In genomic region chr3:90220088-90220487, GRCm38 (mm10) we compare ENCODE assay signal across 8 mouse cellular contexts. TPM values are rescaled to one million over a fixed set of nuclear protein-coding genes. Genes with fewer than 3 reads are reported as not detected.
A peak's percentile ranks its signal among the peaks of the same experiment; 100 is the strongest.
DNase-seq lines count a peak whose midpoint lies in the region; ATAC-seq and TF ChIP-seq lines count a peak whose summit lies in the region.

No protein-coding gene starts in this region.

- H3K36me3 ChIP-seq in heart, embryonic 11.5 days (ENCODE audit: control insufficient read depth, insufficient read depth, low read length): peaks cover 9% of the 10 kb centered on the region; the same call in 1 of the 2 replicates
- H3K36me3 ChIP-seq in kidney, postnatal 0 days (ENCODE audit: insufficient read depth, low read length): peaks cover 12% of the 10 kb centered on the region
- no peaks in the 10 kb centered on the region for H3K36me3 ChIP-seq in liver, embryonic 15.5 days (replicated peaks)

- peak overlapping the region; percentile 84 for H3K4me2 ChIP-seq in heart, embryonic 11.5 days
- peak overlapping the region; percentile 77 for H3K4me2 ChIP-seq in kidney, postnatal 0 days (ENCODE audit: low read length)
- peak overlapping the region; percentile 82 for H3K4me2 ChIP-seq in liver, embryonic 15.5 days

- H3K9ac ChIP-seq in heart, embryonic 11.5 days (ENCODE audit: low read depth, low read length): peak overlapping the region; percentile 73
- no peak overlapping the region for H3K9ac ChIP-seq in kidney, postnatal 0 days (ENCODE audit: low read depth, low read length)
- H3K9ac ChIP-seq in liver, embryonic 15.5 days: peak overlapping the region; percentile 62

- no peaks in the 10 kb centered on the region for H3K27me3 ChIP-seq in heart, embryonic 11.5 days (ENCODE audit: control insufficient read depth, insufficient read depth, low read length)
- H3K27me3 ChIP-seq in kidney, postnatal 0 days (ENCODE audit: insufficient read depth, low read length): no peaks in the 10 kb centered on the region
- H3K27me3 ChIP-seq in liver, embryonic 15.5 days: no peaks in the 10 kb centered on the region; the same call in 1 of the 2 replicates

- peaks cover 18% of the 10 kb centered on the region for H3K4me1 ChIP-seq in heart, embryonic 11.5 days (ENCODE audit: control insufficient read depth, insufficient read depth, low read length)
- H3K4me1 ChIP-seq in kidney, postnatal 0 days (replicated peaks; ENCODE audit: insufficient read depth, low read length): peaks cover 13% of the 10 kb centered on the region; the same call in 1 of the 2 replicates
- peaks cover 33% of the 10 kb centered on the region for H3K4me1 ChIP-seq in liver, embryonic 15.5 days (replicated peaks)

- peak; percentile 84 for TF ChIP-seq CTCF in kidney, postnatal 0 days (IDR thresholded peaks at IDR 0.05; ENCODE audit: low read depth)

- 14% methylated on average over 6 of the region's 6 CpGs for WGBS in heart, embryonic 11.5 days (ENCODE audit: insufficient replicate concordance)
- WGBS in kidney, postnatal 0 days: 8% methylated on average over 6 of the region's 6 CpGs
- WGBS in liver, embryonic 15.5 days (ENCODE audit: insufficient replicate concordance): 11% methylated on average over 6 of the region's 6 CpGs

- peak; percentile 84 for DNase-seq in adipocyte (ENCODE audit: low spot score)
- peak; percentile 80 for DNase-seq in embryo, embryonic 11 days
- peak; percentile 88 for DNase-seq in kidney, postnatal 0 days (ENCODE audit: low spot score)
- peak; percentile 51 for DNase-seq in neural tube, embryonic 10.5 days (ENCODE audit: extremely low spot score, low spot score)
- DNase-seq in ovary, postnatal 10 days (ENCODE audit: low spot score): no peak

- H3K4me3 ChIP-seq in heart, embryonic 11.5 days (ENCODE audit: low read depth, low read length): peak overlapping the region; percentile 56
- peak overlapping the region; percentile 51 for H3K4me3 ChIP-seq in kidney, postnatal 0 days (replicated peaks; ENCODE audit: low read depth, low read length)
- H3K4me3 ChIP-seq in liver, embryonic 15.5 days (replicated peaks): peak overlapping the region; percentile 59

- no peaks in the 10 kb centered on the region for H3K9me3 ChIP-seq in heart, embryonic 11.5 days (replicated peaks; ENCODE audit: control insufficient read depth, low read length)
- no peaks in the 10 kb centered on the region for H3K9me3 ChIP-seq in kidney, postnatal 0 days (replicated peaks; ENCODE audit: low read length)
- H3K9me3 ChIP-seq in liver, embryonic 15.5 days (replicated peaks): no peaks in the 10 kb centered on the region

- peak overlapping the region; percentile 77 for H3K27ac ChIP-seq in heart, embryonic 11.5 days (ENCODE audit: low read depth, low read length)
- H3K27ac ChIP-seq in kidney, postnatal 0 days: peak overlapping the region; percentile 84
- H3K27ac ChIP-seq in liver, embryonic 15.5 days (replicated peaks): peak overlapping the region; percentile 59; the same call in 1 of the 2 replicates

- ATAC-seq in CD4-positive, CD25-positive, alpha-beta regulatory T cell, adult 4 months: peak; percentile 79
- ATAC-seq in heart, embryonic 11.5 days (replicated peaks; ENCODE audit: insufficient number of reproducible peaks, low FRiP score, low TSS enrichment): no peak
- ATAC-seq in kidney, postnatal 0 days (replicated peaks; ENCODE audit: low FRiP score, low read depth): no peak
- ATAC-seq in liver, embryonic 15.5 days (ENCODE audit: insufficient read depth): peak; percentile 59; the same call in 1 of the 2 replicates

RNA-seq across cellular contexts. Expression of gene Rab13, which starts 6.6 kb away (rescaled TPM):
- under 1 TPM in 1 of 2 experiments, not detected in 1; 0.58 TPM for polyA plus RNA-seq in CD4-positive, CD25-positive, alpha-beta regulatory T cell, adult 4 months (2017; shearing (Covaris generic))
- polyA plus RNA-seq in heart, embryonic 11.5 days (2014; fragmentation: Nextera tagmentation; extraction: Ambion mirVana): 16.6 and 21.8 TPM in 2 replicates
- polyA plus RNA-seq in kidney, postnatal 0 days (2015; fragmentation: Nextera tagmentation; extraction: Ambion mirVana): 34.0 and 36.7 TPM in 2 replicates
- polyA plus RNA-seq in liver, embryonic 15.5 days (2015; fragmentation: Nextera tagmentation; extraction: Ambion mirVana): 3.7 and 4.7 TPM in 2 replicates

RNA-seq across cellular contexts. Expression of gene Rps27, which starts 6.6 kb away (rescaled TPM):
- polyA plus RNA-seq in CD4-positive, CD25-positive, alpha-beta regulatory T cell, adult 4 months (2017; shearing (Covaris generic)): 1,000 to 10,000 TPM; 7,118 to 8,557 TPM
- polyA plus RNA-seq in heart, embryonic 11.5 days (2014; fragmentation: Nextera tagmentation; extraction: Ambion mirVana): 1,012 and 1,016 TPM in 2 replicates
- polyA plus RNA-seq in kidney, postnatal 0 days (2015; fragmentation: Nextera tagmentation; extraction: Ambion mirVana): 1,751 and 2,362 TPM in 2 replicates
- 479 and 574 TPM in 2 replicates for polyA plus RNA-seq in liver, embryonic 15.5 days (2015; fragmentation: Nextera tagmentation; extraction: Ambion mirVana)

RNA-seq across cellular contexts. Expression of gene Jtb, which starts 11.3 kb away (rescaled TPM):
- polyA plus RNA-seq in CD4-positive, CD25-positive, alpha-beta regulatory T cell, adult 4 months (2017; shearing (Covaris generic)): 10 to 100 TPM; 60.5 to 75.2 TPM
- 90.7 and 95.8 TPM in 2 replicates for polyA plus RNA-seq in heart, embryonic 11.5 days (2014; fragmentation: Nextera tagmentation; extraction: Ambion mirVana)
- 153 and 160 TPM in 2 replicates for polyA plus RNA-seq in kidney, postnatal 0 days (2015; fragmentation: Nextera tagmentation; extraction: Ambion mirVana)
- polyA plus RNA-seq in liver, embryonic 15.5 days (2015; fragmentation: Nextera tagmentation; extraction: Ambion mirVana): 40.7 and 42.7 TPM in 2 replicates

RNA-seq across cellular contexts. Expression of gene Creb3l4, which starts 23.2 kb away (rescaled TPM):
- under 1 TPM in 1 of 2 experiments, not detected in 1; 0.20 TPM for polyA plus RNA-seq in CD4-positive, CD25-positive, alpha-beta regulatory T cell, adult 4 months (2017; shearing (Covaris generic))
- 2.3 and 2.6 TPM in 2 replicates for polyA plus RNA-seq in heart, embryonic 11.5 days (2014; fragmentation: Nextera tagmentation; extraction: Ambion mirVana)
- polyA plus RNA-seq in kidney, postnatal 0 days (2015; fragmentation: Nextera tagmentation; extraction: Ambion mirVana): 4.0 and 5.1 TPM in 2 replicates
- 0.37 and 0.47 TPM in 2 replicates for polyA plus RNA-seq in liver, embryonic 15.5 days (2015; fragmentation: Nextera tagmentation; extraction: Ambion mirVana)

RNA-seq across cellular contexts. Expression of gene Slc39a1, which starts 27.9 kb away (rescaled TPM):
- 10 to 100 TPM; 36.5 to 50.4 TPM for polyA plus RNA-seq in CD4-positive, CD25-positive, alpha-beta regulatory T cell, adult 4 months (2017; shearing (Covaris generic))
- polyA plus RNA-seq in heart, embryonic 11.5 days (2014; fragmentation: Nextera tagmentation; extraction: Ambion mirVana): 74.0 and 80.8 TPM in 2 replicates
- polyA plus RNA-seq in kidney, postnatal 0 days (2015; fragmentation: Nextera tagmentation; extraction: Ambion mirVana): 130 TPM in 2 replicates
- 27.6 and 28.1 TPM in 2 replicates for polyA plus RNA-seq in liver, embryonic 15.5 days (2015; fragmentation: Nextera tagmentation; extraction: Ambion mirVana)

Comparison
In these comparisons a context has a peak if more than half of its experiments do, and no peak if none do; other contexts are left out.
1. ATAC-seq: peak in CD4-positive, CD25-positive, alpha-beta regulatory T cell, adult 4 months (single experiment) and liver, embryonic 15.5 days (single experiment); none in heart, embryonic 11.5 days (single experiment) and kidney, postnatal 0 days (single experiment).
2. Peak in every context shown above with its lines, with median percentiles within 50 percentile points of each other: H3K27ac ChIP-seq, H3K4me2 ChIP-seq and H3K4me3 ChIP-seq.